Mouse (Mus musculus): Measurements from ENCODE around the gene Mapk13.

DNA sequence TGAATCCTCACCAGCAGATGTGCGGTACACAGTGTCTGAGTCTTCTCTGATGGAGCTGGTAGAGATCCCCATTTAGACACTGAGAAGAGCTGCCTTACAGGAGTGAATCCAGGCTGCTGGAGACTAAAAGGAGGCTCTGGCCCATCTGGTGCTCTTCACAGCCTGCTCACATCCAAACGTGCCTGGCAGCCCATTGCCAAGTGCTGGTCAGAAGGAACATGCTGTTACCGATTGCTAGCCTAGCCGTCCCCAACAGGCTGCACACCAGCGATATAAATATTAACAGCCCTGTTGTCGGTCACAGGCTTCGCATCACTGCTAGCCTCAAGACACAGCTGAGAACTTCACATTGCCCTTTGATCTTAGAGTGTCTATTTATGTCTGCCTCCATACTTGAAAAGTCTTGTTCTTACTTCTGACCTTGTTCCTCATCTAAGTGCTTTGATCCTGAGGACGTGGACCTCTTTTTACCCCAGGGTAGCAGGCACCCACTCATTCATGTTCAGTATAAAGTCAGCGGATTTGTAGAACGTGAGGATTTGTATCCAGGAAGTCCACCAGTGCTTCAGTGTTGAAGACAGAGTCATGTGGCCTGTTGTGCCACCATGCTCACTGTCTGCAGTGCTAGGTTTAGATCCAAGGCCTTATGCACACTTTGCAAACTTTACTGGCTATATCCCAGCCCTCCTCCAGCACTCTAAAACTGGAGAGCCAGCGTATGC lies 25.8 kb upstream of the Mapk13 start:
- no peak for TF ChIP-seq CTCF (IDR thresholded peaks at IDR 0.05; ENCODE audit: low read depth)
- TF ChIP-seq EP300 (IDR thresholded peaks at IDR 0.05; ENCODE audit: low read depth) = no peak
